Mouse (Mus musculus): Measurements from ENCODE around the gene Kdm4a. TPM values are rescaled to one million over a fixed set of nuclear protein-coding genes. Genes with fewer than 3 reads are reported as not detected.
A peak's percentile ranks its signal among the peaks of the same experiment; 100 is the strongest.

Gene Kdm4a
- 42.1 and 50.4 TPM in 2 replicates for polyA plus RNA-seq (2015; fragmentation: Nextera tagmentation; extraction: Ambion mirVana)

DNA sequence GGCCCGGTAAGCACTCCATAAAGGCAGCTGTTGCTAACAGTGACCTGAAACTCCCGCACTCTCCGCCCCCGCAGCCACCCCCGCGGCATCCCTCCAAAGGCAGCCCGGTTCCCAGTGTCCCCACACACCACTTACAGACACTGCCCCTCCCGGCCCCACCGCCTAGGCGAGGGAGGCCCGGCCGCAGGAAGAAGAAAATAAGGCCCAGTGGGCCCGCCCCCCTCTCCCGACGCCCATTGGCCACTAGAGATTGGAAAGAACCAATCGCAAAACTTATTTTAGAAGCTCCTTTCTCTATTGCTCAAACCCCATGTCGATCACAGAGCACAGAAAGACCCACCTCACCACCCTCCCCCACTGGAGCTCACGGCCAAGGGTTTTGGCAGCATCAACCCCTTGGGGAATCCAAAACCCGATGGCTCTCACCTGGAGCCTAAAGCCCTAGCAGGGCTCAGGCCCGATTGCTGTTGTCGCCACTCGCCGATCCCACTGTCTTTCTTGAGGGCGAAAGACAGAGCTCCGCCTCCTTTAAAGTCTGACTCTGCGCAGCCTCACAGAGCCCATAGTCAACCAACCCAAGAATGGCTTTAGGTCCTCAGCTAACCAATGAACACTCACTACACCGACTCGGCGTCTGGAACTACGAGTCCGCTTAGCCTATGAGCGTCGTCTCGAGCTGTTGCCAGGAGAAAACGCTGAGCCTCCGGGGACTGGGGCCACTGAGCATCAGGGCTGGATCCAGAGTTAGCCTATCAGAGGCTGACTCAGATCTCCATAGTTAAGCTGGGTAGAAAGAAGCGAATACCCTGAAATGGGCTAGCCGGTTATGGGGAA, at the start of gene Kdm4a:
Kdm4a (minus strand) TSS at position 577 of the 834 bp plus-strand sequence.
- Histone ChIP-seq H3K27me3 (ENCODE audit: control insufficient read depth, insufficient read depth, low read depth, low read length) (no peaks in the 10 kb centered on the region), H3K4me1 (ENCODE audit: control insufficient read depth, insufficient read depth, low read length) (peaks cover 17% of the 10 kb centered on the region), H3K4me2 (ENCODE audit: low read length) (peak within 1 kb of the TSS; percentile 79), H3K9ac (ENCODE audit: low read depth, low read length) (peak within 1 kb of the TSS; percentile 65), H3K27ac (ENCODE audit: low read length) (peak within 1 kb of the TSS; percentile 97), H3K9me3 (replicated peaks; ENCODE audit: control insufficient read depth, low read length, poor library complexity, severe bottlenecking) (no peaks in the 10 kb centered on the region), H3K4me3 (ENCODE audit: low read depth, low read length) (peak within 1 kb of the TSS; percentile 53), H3K36me3 (ENCODE audit: control insufficient read depth, insufficient read depth, low read length) (peaks cover 23% of the 10 kb centered on the region)
- WGBS: under 1% methylated on average over 38 of the region's 38 CpGs
- ATAC-seq: peak; percentile 100

DNA sequence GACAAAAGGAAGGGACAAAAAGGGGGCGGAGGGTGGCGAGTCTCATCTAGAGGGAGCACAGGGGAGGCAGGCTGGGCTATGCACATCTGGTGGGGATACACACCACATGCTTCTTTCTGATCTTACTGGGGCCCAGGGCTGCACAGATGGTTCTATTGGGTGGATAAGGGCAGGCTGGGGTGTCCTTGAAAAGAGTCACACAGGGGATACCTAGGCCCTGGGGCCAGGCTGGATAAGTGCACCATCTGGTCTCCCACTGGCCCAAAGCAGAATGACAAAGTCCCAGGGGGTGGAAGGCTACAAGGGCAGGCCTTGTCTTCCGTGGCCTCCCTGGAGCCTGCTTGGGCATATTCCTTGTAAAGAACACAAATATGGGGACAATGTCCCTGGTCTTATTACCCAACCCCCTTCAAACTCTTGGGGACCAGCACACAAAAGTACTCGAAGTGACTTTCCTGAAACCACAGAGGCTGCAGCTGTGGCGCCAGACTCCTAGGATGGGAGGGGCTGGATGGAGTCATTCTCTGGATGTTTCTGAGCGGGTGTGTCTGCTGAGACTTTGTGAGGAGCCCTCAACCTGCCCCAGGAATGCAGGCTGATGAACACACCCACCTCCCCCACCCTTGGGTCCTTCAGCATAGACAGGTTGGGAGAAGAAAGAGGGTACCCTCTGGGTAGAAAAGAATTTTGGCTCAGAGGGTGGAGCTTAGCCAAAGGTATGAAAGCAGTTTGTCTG, 49.4 kb upstream of the Kdm4a start:
- H3K4me3 ChIP-seq (ENCODE audit: low read depth, low read length): no peak overlapping the region
- H3K9me3 ChIP-seq (replicated peaks; ENCODE audit: control insufficient read depth, low read length, poor library complexity, severe bottlenecking): no peaks in the 10 kb centered on the region
- no peak for ATAC-seq
- no peaks in the 10 kb centered on the region for H3K27me3 ChIP-seq (ENCODE audit: control insufficient read depth, insufficient read depth, low read depth, low read length)
- H3K4me2 ChIP-seq (ENCODE audit: low read length): no peak overlapping the region
- peaks cover 51% of the 10 kb centered on the region for H3K36me3 ChIP-seq (ENCODE audit: control insufficient read depth, insufficient read depth, low read length)
- no peak overlapping the region for H3K9ac ChIP-seq (ENCODE audit: low read depth, low read length)
- 63% methylated on average over 6 of the region's 6 CpGs for WGBS
- H3K27ac ChIP-seq (ENCODE audit: low read length): no peak overlapping the region
- no peaks in the 10 kb centered on the region for H3K4me1 ChIP-seq (ENCODE audit: control insufficient read depth, insufficient read depth, low read length)

DNA sequence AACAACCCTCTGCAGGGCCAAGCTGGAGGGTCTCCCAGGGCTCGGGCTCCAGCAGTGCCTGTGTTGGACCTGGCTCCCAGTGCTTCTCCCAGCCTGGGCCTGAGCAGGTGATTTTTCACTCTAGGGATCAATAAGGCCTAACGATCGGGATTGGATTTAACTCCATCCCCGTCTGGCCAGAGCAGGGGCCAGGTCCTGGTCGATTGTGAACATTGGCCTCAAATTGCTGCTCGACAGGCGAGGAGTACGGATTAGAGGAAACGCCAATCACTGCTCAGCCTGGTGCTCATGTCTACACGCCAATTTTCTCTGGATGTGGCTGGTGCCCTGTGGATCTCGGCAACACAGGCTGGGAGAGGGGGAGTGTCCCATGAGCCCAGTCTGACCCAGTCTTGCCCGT, 47.6 kb upstream of the Kdm4a start:
- H3K9ac ChIP-seq (ENCODE audit: low read depth, low read length): no peak overlapping the region
- H3K27me3 ChIP-seq (ENCODE audit: control insufficient read depth, insufficient read depth, low read depth, low read length): no peaks in the 10 kb centered on the region
- WGBS: 78% methylated on average over 12 of the region's 12 CpGs
- no peak overlapping the region for H3K4me3 ChIP-seq (ENCODE audit: low read depth, low read length)
- ATAC-seq: no peak
- H3K4me2 ChIP-seq (ENCODE audit: low read length): no peak overlapping the region
- no peaks in the 10 kb centered on the region for H3K9me3 ChIP-seq (replicated peaks; ENCODE audit: control insufficient read depth, low read length, poor library complexity, severe bottlenecking)
- no peak overlapping the region for H3K27ac ChIP-seq (ENCODE audit: low read length)
- peaks cover 64% of the 10 kb centered on the region for H3K36me3 ChIP-seq (ENCODE audit: control insufficient read depth, insufficient read depth, low read length)
- H3K4me1 ChIP-seq (ENCODE audit: control insufficient read depth, insufficient read depth, low read length): no peaks in the 10 kb centered on the region

DNA sequence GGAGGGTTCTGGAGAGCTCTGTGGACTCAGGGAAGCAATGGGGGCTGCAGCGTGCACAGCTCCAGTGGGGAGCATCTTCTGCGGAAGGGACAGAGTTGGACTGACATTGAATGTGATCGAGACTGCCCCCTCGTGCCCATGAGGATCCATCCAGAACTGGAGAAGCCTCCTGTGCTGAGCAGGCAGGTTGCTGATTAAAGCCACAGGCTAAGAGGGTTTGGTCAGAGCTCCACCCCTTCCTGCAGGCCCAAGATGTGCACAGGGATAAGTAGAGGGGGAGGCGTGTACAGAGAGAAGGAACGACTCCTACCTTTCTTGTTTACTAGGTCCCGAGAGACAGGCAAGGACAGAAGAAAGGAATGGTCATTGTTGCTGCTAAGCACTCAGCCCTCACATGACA, 41.4 kb upstream of the Kdm4a start:
- Histone ChIP-seq H3K4me3 (ENCODE audit: low read depth, low read length) (no peak overlapping the region), H3K27me3 (ENCODE audit: control insufficient read depth, insufficient read depth, low read depth, low read length) (no peaks in the 10 kb centered on the region), H3K36me3 (ENCODE audit: control insufficient read depth, insufficient read depth, low read length) (peaks cover 68% of the 10 kb centered on the region), H3K4me1 (ENCODE audit: control insufficient read depth, insufficient read depth, low read length) (no peaks in the 10 kb centered on the region), H3K27ac (ENCODE audit: low read length) (no peak overlapping the region), H3K9me3 (replicated peaks; ENCODE audit: control insufficient read depth, low read length, poor library complexity, severe bottlenecking) (no peaks in the 10 kb centered on the region), H3K9ac (ENCODE audit: low read depth, low read length) (no peak overlapping the region), H3K4me2 (ENCODE audit: low read length) (no peak overlapping the region)
- no peak for ATAC-seq
- 87% methylated on average over 7 of the region's 7 CpGs for WGBS

DNA sequence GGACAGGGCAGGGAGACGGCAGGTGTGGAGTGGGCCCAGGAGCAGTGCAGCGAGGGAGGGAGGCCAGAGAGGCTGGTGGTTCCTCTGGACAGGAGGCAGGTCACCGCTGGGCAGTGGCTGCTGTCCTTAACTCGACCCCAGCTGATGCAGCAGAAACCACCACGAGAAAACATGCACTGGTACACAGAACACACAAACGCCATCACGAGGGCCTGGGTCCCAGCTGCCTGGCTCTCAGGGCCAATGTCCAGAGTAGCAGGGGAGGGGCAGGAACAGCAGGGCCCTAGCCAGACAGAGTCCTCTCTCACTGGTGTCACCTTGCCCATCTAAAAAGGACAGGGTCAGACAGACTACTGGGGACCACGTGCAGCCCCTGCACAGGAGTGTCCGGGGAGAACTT, 40.9 kb upstream of the Kdm4a start:
- no peak overlapping the region for H3K4me3 ChIP-seq (ENCODE audit: low read depth, low read length)
- H3K4me1 ChIP-seq (ENCODE audit: control insufficient read depth, insufficient read depth, low read length): no peaks in the 10 kb centered on the region
- H3K9me3 ChIP-seq (replicated peaks; ENCODE audit: control insufficient read depth, low read length, poor library complexity, severe bottlenecking): no peaks in the 10 kb centered on the region
- no peaks in the 10 kb centered on the region for H3K27me3 ChIP-seq (ENCODE audit: control insufficient read depth, insufficient read depth, low read depth, low read length)
- H3K9ac ChIP-seq (ENCODE audit: low read depth, low read length): no peak overlapping the region
- WGBS: 84% methylated on average over 9 of the region's 9 CpGs
- no peak overlapping the region for H3K27ac ChIP-seq (ENCODE audit: low read length)
- no peak for ATAC-seq
- no peak overlapping the region for H3K4me2 ChIP-seq (ENCODE audit: low read length)
- H3K36me3 ChIP-seq (ENCODE audit: control insufficient read depth, insufficient read depth, low read length): peaks cover 64% of the 10 kb centered on the region

DNA sequence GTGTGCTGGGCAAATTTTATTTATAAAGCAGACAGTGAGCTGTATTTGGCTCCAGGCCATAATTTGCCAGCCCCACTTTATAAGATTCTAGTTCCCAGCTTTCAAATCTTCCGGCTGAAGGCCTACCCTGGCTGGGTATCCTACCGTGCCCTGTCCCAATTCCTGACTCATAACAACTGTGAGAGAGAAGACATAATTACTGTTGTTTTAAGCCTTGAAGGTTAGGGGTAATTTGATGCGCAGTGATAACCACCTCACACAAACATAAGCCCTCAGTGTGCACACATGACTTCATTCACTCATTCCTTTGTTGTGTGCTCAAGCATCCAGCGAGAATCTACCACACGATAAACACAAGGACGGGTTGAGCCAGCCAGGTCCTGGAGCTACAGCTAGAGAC, 39.6 kb upstream of the Kdm4a start:
- no peak for ATAC-seq
- peaks cover 59% of the 10 kb centered on the region for H3K36me3 ChIP-seq (ENCODE audit: control insufficient read depth, insufficient read depth, low read length)
- no peaks in the 10 kb centered on the region for H3K4me1 ChIP-seq (ENCODE audit: control insufficient read depth, insufficient read depth, low read length)
- H3K9ac ChIP-seq (ENCODE audit: low read depth, low read length): no peak overlapping the region
- no peaks in the 10 kb centered on the region for H3K27me3 ChIP-seq (ENCODE audit: control insufficient read depth, insufficient read depth, low read depth, low read length)
- no peak overlapping the region for H3K27ac ChIP-seq (ENCODE audit: low read length)
- 91% methylated on average over 6 of the region's 6 CpGs for WGBS
- no peaks in the 10 kb centered on the region for H3K9me3 ChIP-seq (replicated peaks; ENCODE audit: control insufficient read depth, low read length, poor library complexity, severe bottlenecking)
- H3K4me3 ChIP-seq (ENCODE audit: low read depth, low read length): no peak overlapping the region
- no peak overlapping the region for H3K4me2 ChIP-seq (ENCODE audit: low read length)

DNA sequence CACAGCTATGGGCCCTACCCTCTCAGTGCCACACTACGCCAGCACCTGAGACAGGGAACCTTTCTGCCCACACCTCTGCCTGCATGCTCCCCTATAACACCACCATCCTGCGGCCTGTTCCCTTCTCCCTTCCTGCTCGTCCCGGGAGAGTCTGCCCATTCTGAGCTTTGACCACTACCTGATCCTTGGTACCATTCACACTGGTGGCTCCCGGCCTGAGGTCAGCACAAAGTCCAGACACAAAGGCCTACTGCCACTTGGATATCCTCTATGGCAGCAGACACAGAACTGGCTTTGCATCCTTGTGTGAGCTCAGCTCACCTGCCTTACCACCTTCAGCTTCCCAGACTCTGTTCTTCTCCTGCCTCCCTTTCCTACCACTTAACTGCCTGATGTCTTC, 38.7 kb upstream of the Kdm4a start:
- no peak overlapping the region for H3K9ac ChIP-seq (ENCODE audit: low read depth, low read length)
- no peak overlapping the region for H3K4me2 ChIP-seq (ENCODE audit: low read length)
- no peaks in the 10 kb centered on the region for H3K27me3 ChIP-seq (ENCODE audit: control insufficient read depth, insufficient read depth, low read depth, low read length)
- no peak overlapping the region for H3K27ac ChIP-seq (ENCODE audit: low read length)
- H3K4me3 ChIP-seq (ENCODE audit: low read depth, low read length): no peak overlapping the region
- 86% methylated on average over 5 of the region's 5 CpGs for WGBS
- H3K4me1 ChIP-seq (ENCODE audit: control insufficient read depth, insufficient read depth, low read length): no peaks in the 10 kb centered on the region
- no peak for ATAC-seq
- H3K9me3 ChIP-seq (replicated peaks; ENCODE audit: control insufficient read depth, low read length, poor library complexity, severe bottlenecking): no peaks in the 10 kb centered on the region
- H3K36me3 ChIP-seq (ENCODE audit: control insufficient read depth, insufficient read depth, low read length): peaks cover 49% of the 10 kb centered on the region

DNA sequence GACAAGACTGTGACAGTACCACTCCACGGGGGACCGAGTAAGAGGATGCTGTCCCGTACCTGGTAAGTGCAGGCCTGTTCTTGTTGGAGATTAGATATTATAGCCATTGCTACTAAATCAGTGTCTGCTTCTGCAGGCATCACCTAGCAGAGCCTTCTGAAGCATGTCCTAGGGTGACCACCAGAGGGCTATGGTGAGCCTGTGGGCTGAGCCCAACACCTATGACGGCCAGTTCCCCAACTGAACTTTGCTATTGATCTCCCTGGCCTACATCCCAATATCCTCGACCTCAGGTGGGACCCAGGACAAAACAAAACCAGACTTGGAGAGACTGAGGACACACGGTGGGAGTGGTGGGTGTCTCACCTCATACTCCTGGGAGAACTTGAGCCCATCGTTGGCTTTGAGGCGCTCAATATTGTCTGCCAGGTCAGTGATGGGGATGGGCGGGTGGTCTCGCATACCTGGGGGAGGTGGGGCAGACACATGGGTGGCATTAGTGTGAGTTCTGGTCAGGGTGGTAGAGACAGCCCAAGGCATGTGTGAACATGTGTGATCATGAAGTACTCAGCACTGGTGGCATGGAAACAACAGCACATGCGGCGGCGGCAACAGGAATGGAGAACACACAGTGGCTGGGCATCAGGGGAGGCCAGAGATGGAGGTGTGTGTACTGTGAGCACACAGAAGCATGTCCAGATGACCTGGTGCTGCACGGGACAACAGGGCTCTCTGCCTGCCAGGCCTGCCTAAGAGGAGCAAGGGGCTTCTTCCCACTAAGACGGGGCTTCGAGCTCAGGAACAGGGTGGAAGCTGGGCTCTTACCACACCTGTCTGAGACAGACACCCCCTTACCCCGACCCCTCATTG, 37.1 kb upstream of the Kdm4a start:
- Histone ChIP-seq H3K4me2 (ENCODE audit: low read length) (no peak overlapping the region), H3K4me3 (ENCODE audit: low read depth, low read length) (no peak overlapping the region), H3K36me3 (ENCODE audit: control insufficient read depth, insufficient read depth, low read length) (peaks cover 57% of the 10 kb centered on the region), H3K9ac (ENCODE audit: low read depth, low read length) (no peak overlapping the region), H3K27ac (ENCODE audit: low read length) (no peak overlapping the region), H3K9me3 (replicated peaks; ENCODE audit: control insufficient read depth, low read length, poor library complexity, severe bottlenecking) (no peaks in the 10 kb centered on the region), H3K27me3 (ENCODE audit: control insufficient read depth, insufficient read depth, low read depth, low read length) (no peaks in the 10 kb centered on the region), H3K4me1 (ENCODE audit: control insufficient read depth, insufficient read depth, low read length) (no peaks in the 10 kb centered on the region)
- peak; percentile 55; the same call in 1 of the 2 replicates for ATAC-seq
- WGBS: 85% methylated on average over 17 of the region's 17 CpGs

All from midbrain, embryonic 16.5 days (tissue).